Mouse (Mus musculus): ENCODE results near the gene Sgsh.

GRCm38 (mm10) chr11:119297996-119298395 lies 57.3 kb downstream of the Sgsh start:
- TF ChIP-seq POLR2A (IDR thresholded peaks at IDR 0.05; ENCODE audit: borderline replicate concordance, insufficient read depth, low read length) (no peak), CTCF (IDR thresholded peaks at IDR 0.05; ENCODE audit: borderline replicate concordance, insufficient read depth, low read depth, low read length) (no peak)
